Mouse (Mus musculus) stomach, postnatal 0 days (tissue): Measurements from ENCODE around the gene Lyz2.

Experiments
- CTCF ChIP-seq: IDR thresholded peaks from 2 replicates; pipeline ENCODE4 v1.5.1; 2016; ENCODE audit warnings: antibody characterized with exemption, low read depth, mild to moderate bottlenecking, moderate library complexity
- EP300 ChIP-seq: optimal IDR thresholded peaks from 2 replicates; pipeline ENCODE3; 2016; ENCODE audit warnings: antibody characterized with exemption

DNA sequence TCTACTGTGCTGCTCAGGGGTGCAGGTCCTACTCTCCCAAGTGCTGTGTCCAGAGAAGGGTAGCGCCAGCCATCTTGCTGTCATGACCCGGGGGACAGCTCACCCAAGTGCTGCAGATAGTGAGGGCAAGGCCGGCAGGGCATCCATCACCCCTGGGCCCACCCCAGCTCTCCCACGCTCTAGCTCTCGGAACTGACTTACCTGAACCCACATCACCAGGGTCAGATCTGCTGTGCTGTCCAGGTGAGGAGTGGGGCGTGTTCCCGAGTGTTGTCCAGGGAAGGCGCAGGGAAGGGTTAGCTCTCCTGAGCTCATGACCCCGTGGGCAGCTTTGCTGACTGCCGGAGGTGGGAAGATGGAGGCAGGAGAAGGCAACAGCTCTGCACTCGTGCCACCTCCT, 34.3 kb upstream of the Lyz2 start:
- TF ChIP-seq CTCF: no peak
- no peak for TF ChIP-seq EP300
